Mouse (Mus musculus) ES-Bruce4 (cell line): Measurements from ENCODE around the gene Slc1a2.

Source experiments
- CTCF ChIP-seq: IDR thresholded peaks from one replicate; pipeline ENCODE4 v1.8.1; 2011; ENCODE audit warnings: low read depth, low read length
- EP300 ChIP-seq: IDR thresholded peaks from 2 replicates; pipeline ENCODE4 v1.6.1; 2011; ENCODE audit warnings: low read depth, low read length; ENCODE audit not compliant: insufficient read depth
- POLR2A ChIP-seq: IDR thresholded peaks from one replicate; pipeline ENCODE4 v1.8.1; 2011; ENCODE audit warnings: low read length; ENCODE audit not compliant: insufficient read depth

GRCm38 (mm10) chr2:102686108-102686450, 27.6 kb downstream of the Slc1a2 start:
- TF ChIP-seq EP300, result no peak
- TF ChIP-seq POLR2A, result no peak
- TF ChIP-seq CTCF, result no peak
